Mouse (Mus musculus) c-Kit-negative CD71-positive TER-119-positive erythroid progenitor cells, embryonic 14.5 days (primary cell): Measurements from ENCODE around the gene Brpf3.
A peak's percentile ranks its signal among the peaks of the same experiment; 100 is the strongest.
"Not testable (repeated sequence)": the region's sequence is repeated elsewhere in the genome, so short reads cannot be mapped to it uniquely, and the experiment has no call there.

Source experiments
- DNase-seq: peaks from one replicate; pipeline ENCODE4 v3.0.0-alpha.2; 2013; ENCODE audit warnings: low read depth, low spot score

Gene Brpf3

DNA sequence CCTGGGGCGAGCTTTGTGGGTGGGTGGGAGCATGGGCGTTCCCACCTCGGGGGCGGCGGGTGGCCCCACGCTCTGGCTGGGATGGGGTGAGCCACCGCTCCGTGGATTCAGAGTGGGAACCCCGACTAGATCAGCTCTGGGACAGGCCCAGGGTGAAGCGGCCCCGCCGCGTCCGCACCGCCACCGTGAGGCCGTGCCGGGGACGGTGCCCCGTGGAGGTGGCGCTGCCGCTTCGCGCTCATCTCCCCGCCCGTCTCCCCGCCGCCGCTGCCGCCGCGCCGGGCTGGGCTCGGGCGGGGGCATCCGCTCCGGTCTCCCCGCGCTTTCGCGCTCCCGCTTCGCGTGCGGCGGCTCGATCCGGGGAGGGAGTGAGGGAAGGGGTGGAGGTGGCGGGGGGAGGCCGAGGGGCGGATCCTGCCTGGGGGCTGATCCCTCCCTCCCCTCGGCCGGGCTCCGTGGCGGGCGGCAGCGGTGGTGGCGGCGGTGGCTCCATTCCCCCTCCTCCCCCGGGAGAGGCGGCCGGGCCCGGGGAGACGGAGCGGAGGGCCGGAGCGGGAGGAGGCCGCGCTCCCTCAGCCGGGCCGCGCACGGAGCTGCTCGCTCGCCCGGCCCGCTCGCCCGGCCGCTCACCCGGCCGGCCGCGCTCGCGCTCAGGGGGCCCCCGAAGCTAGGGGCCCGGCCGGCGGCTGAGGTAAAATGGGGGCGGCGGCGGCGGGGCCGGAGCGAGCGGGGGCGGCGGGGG, at the start of gene Brpf3:
TSS of gene Brpf3 (plus strand) at position 420 of the 742 bp plus-strand sequence.
- no peak for DNase-seq

DNA sequence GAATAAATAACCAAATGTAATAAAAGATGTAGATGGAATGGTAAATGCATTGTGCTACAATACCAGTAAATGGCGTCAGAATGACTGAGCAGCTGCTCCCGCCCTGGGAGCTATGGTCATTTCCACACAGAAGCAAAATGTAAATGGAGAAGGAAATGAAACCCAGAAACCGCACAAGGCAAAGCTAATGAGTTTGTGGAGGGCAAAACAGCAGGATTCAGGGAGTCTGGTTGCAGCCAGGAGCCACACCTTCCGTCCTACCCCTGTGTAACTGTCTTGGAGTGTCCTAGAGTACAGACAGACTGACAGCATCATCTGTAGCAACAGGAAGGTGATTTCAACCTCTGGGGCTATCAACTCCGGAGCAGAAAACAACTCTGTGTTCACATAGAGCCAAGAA, 44.4 kb upstream of the Brpf3 start:
- no peak for DNase-seq

DNA sequence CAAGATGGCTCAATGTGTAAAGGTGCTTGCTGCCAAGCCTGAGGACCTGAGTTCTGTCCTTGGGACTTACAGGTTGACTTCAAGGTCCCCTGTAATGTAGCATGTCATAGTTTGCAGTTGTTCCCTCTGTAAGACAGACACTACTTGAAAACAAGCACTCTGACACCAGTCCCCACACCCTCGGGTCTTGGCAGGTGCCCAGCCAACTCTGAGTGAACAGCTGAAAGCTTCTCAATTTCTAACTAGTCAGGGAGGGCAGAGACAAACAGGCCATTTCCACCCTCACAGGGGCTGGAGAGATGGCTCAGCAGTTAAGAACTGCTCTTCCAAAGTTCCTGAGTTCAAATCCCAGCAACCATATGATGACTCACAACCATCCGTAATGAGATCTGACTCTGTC, 43.4 kb upstream of the Brpf3 start:
- DNase-seq = no peak

- no peak for DNase-seq
These were observed 40.1 kb upstream of the Brpf3 start for GRCm38 (mm10) chr17:28760736-28761312.

DNA sequence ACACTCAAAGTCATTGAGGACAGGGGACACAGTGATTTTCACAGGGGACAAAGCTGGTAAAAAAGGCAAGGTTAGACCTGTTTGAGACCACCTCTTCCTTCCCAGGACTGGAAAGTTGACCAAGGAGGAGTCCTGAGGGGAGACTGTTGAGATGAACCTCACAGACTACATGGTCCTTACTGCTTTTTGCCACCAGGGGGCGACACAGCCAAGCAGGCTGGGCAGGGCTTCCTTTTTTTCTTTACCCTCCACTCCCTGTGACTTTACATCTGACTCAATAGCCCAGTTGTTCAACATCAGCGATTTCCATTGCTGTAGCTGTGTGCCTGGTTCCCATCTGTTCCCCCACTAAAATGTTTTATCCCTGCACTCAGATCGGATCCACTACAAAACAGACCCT, 39.0 kb upstream of the Brpf3 start:
- DNase-seq = peak; percentile 59

DNA sequence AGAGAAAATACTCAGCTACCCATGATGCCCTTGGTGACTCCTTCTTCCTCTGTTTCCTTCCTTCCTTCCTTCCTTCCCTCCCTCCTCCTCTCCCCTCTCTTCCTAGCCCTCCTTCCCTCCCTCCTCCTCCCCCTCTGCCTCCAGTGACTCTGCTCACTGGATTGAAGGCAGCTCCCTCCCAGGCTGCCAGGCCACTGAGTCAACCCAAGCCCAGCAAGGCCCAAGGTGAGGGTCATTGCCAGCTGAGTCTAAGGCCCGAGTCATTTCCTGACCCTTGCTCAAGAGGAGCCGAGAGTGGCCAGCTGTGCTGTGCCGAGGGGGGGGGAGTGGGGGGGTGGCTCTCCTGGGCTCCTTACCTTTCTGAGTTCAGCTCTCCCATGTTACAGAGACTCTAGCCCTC, 34.7 kb upstream of the Brpf3 start:
- DNase-seq = no peak

DNA sequence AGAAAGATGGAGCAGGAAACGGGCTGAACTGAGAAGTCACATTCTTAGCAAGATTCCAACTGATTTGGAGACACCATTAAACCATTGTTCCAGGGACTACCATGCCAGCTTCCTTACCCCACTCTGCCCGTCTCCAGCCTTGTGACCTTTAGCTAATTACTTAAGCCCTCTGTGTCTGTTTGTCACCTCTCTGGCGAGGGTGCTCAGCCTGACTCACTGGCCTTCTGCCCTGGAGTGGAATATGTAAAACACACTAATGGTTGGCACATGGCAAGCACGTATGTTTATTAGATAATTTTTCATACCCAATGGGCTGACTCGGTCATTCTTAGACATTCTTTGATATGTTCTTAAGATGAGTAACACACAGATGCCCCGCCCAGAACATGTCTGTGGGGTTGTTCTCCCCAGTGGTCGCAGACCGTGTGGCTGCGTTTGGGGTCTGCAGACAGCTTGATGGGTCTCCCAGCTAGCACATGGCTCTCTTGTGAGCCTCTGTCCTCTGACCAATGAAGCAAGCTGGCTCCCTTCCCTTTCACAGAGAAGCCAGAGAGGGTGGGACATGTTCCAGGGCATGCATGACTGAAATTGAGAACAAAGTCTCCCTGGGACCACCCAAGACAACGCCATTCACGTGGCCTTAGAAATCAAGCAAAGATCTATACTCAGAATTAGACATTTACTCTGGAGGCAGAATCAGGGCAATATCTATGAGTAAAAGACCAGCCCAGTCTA, 33.9 kb upstream of the Brpf3 start:
- DNase-seq = no peak

DNA sequence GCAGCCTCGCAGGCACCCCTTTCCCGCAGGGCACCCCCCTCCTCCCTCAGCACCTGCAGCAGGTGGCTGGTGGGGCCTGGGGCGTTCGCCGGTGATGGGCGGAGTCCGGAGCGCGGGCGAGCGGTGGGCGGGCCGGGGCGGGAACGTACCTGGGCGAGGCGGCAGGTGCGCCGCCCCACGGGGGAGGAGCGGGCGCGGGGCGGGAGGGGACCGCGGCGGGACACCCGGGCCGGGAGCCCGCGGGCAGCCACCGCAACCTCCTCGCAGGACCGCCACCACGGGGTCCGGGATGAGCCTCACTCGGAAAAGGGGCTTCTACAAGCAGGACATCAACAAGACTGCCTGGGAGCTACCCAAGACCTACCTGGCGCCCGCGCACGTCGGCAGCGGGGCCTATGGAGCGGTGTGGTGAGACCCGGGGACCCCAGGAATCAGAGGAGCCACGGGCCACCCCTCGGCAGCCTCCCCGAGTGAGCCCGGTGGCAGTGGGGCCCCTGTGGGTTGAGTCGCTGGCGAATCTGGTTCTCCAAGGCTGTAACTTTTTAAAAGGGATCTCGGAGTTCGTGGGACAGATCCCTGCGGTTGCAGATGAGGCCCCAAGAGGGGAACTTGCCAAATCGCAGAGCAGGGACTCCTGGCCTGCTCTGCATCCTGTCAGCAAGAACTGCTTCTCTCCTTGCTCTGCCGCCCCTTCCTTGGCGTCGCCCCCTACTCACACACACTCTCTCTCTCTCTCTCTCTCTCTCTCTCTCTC, 31.6 kb upstream of the Brpf3 start, which contains the start of gene Mapk13:
TSS of gene Mapk13 (plus strand) at position 177 of the 754 bp plus-strand sequence.
- DNase-seq = no peak

DNA sequence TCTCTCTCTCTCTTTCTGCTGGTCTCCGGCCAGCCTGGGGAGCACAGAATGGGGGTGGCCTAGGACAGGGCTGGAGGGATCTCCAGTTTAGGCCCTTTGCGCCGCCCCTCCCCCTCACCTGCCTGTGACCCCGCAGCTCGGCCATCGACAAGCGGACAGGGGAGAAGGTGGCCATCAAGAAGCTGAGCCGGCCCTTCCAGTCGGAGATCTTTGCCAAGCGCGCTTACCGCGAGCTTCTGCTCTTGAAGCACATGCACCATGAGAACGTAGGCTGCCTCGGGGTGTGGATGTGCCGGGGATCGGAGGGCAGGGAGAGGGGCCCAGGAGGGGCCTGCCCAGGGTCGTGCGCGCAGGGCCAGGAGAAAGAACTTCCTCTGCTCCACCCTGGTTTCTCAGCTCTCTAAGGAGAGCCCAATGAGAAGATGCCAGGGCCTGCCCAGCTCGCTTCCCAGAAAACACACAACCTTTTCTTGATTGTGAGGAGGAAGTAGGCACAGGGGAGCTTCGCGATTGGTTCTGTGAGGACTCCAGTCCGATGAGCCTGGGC, 30.9 kb upstream of the Brpf3 start:
- no peak for DNase-seq

- DNase-seq = no peak
These were observed 29.6 kb upstream of the Brpf3 start for GRCm38 (mm10) chr17:28771289-28771688.

- DNase-seq = not testable (repeated sequence)
These were observed 26.6 kb upstream of the Brpf3 start for GRCm38 (mm10) chr17:28774303-28774702.

DNA sequence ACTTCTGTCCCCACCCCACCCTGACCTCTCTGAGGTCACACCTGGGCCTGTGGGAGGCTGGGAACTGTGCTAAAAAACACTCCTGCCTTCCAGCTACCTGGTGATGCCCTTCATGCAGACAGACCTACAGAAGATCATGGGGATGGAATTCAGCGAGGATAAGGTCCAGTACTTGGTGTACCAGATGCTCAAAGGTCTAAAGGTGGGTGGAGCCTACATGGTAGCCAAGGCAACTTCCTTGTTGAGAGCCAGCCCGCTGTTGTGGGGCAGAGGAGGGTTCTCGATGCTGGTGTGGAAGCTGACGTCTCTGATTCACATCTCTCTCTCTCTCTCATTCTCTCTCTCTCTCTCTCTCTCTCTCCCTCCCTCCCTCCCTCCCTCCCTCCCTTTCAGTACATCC, 25.7 kb upstream of the Brpf3 start:
- DNase-seq = no peak

DNA sequence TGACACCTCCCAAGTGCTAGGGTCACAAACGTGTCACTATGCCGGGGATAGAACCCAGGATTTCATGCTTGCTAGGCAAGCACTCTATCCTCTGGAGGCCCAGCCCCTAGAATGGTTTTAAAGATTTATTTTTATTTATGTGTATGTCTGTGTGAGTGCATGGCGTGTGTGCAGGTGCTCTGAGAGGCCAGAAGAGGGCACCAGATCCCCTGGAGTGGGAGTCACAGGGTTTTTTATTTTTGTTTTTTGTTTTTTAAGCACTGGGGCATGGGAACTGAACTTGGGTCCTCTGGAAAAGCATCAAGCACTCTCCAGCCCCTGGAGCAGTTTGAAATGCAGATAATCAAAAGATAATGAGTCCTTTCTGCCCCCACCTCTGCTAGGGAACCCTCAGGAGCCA, 24.1 kb upstream of the Brpf3 start:
- peak; percentile 16 for DNase-seq

DNA sequence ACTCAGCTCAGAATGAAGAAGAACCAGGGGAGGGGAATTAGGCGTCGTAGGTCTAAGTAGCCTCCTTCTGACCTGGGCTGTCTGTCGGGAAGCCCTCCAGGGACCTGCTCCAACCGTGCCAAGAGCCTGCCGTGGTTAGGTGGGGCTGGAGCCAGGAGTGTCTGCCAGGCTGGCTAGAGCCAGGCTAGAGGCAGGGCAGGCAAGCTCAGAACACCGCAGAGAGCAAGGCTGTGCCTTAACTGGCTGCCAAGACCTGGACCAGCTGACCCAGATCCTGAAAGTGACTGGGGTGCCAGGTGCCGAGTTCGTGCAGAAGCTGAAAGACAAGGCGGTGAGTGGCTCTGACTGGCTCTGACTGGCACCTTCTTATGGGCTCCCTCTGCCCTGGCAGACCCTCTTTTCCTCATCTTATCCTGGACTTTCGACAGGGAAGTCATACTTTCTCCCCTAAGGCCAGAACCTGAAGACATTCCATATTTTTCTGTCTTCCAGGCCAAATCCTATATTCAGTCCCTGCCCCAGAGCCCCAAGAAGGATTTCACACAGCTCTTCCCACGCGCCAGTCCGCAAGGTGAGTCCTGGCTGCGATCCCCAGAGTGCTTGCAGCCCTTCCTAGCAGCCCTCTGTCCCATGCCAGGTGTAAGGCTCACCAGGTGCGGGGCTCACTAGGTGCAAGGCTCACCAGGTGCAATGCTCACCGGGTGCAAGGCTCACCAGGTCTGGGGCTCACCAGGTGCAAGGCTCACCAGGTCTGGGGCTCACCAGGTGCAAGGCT, 23.5 kb upstream of the Brpf3 start:
- no peak for DNase-seq

- DNase-seq = no peak
These were observed 21.2 kb upstream of the Brpf3 start for GRCm38 (mm10) chr17:28779735-28780134.

GRCm38 (mm10) chr17:28780836-28781235, 20.1 kb upstream of the Brpf3 start:
- no peak for DNase-seq

DNA sequence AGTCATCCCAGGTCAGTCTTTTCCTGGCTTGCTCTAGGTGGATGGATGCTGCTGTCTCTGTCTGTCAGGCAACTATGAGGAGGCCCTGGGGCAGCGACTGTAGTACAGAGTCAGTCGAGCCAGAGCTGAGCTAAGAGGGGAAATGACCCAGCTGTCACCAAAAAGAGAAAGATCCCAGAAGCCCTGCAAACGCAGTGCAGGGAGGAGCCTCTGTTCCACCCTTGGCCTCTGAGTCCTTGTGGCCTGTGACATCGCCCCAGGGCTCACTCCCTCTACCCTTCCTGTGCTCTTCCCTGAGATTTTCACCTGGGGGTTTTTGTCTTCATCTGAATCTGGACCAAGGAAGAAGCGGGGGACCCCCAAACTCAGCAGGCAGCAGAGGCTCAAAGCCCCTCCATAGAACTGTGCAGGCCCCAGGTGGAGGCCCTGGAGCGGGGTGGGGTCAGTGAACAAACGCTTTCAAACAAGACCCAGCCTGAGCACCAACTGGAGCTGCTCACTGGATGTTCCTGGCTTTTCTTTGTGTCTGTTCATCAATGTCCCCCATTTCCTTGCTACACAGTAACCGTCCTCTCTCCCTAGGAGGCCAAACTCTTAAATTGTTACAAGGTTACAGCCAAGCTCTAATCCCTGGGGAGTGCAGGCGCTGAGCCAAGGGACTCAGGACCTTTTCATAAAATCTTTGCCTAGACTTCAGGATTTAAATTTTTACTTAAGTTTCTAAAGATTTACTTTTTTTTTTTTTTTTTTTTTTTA, 19.4 kb upstream of the Brpf3 start:
- no peak for DNase-seq

- no peak for DNase-seq
These were observed 15.9 kb upstream of the Brpf3 start for GRCm38 (mm10) chr17:28785036-28785435.

DNA sequence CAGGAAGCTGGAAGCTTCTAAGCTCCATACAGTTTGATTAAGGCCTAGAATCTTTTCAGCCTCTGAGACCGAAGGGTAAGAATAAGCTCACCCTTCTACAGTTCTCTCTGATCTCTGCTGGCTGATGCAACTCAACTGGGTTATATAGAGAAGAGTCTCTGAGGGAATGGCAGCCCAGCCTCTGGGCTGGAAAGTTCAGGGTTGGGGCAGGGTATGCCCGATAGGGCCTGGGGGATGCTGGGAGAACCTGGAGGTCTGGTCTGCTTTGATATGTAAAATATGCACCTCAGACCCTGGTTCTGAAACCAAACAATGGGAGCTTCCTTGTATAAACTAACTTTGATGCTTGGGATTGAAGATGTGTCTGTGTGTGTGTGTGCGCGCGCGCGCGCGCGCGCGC, 13.4 kb upstream of the Brpf3 start:
- DNase-seq = no peak

- DNase-seq = no peak
These were observed 3.9 kb upstream of the Brpf3 start for GRCm38 (mm10) chr17:28797031-28797430.
